Mouse (Mus musculus) olfactory bulb, adult 2 months (tissue): ENCODE data around the gene Rab6b.

Source experiments
- CTCF ChIP-seq: fragments of 200-500 bp; IDR thresholded peaks from 2 replicates; pipeline ENCODE4 v1.5.1; 2012; ENCODE audit warnings: low read depth, mild to moderate bottlenecking, low read length, moderate library complexity; ENCODE audit not compliant: insufficient read depth
- POLR2A ChIP-seq: fragments of 200-500 bp; IDR thresholded peaks from 2 replicates; pipeline ENCODE4 v1.6.1; 2012; ENCODE audit warnings: mild to moderate bottlenecking, low read depth, low read length, moderate library complexity; ENCODE audit not compliant: insufficient read depth

GRCm38 (mm10) chr9:103234565-103235165 is 123.1 kb downstream of the Rab6b start:
- no peak for TF ChIP-seq CTCF
- TF ChIP-seq POLR2A: no peak
